In the genomic region with DNA sequence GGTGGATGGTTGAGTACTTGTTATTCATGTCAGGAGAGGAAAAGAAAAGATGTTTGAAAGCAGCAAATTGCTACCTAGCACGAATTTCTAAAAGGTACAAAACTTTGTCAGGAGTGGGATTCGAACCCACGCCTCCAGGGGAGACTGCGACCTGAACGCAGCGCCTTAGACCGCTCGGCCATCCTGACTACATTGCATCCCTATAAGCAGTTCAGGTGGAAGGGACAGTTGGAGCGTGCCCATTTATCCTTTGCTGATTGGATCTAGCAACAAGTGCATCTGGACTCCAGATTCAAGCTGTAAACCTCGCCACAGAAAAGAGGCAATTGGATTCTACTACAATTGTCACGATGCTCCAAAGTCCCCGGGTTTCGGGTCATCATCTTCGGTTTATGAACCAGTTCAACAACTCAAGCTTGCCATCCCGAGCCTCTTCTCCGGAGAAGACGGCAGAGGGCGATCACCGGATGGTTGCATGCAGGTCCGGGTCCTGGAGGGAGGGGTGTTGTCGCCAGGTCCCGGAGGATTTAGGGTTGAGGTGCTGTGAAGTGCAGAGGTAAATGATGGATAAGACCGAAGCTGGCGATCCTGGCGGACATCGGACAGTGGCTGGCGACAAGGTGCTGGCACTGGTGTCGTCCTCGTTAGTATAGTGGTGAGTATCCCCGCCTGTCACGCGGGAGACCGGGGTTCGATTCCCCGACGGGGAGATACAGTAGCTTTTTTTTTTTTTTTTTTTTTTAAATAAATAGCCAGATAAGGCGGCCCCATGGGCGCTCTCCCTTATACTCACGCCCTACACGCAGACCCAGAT, we compare ENCODE assay signal across 8 mouse cellular contexts. TPM values are rescaled to one million over a fixed set of nuclear protein-coding genes. Genes with fewer than 3 reads are reported as not detected.
DNase-seq lines count a peak whose midpoint lies in the region; ATAC-seq and TF ChIP-seq lines count a peak whose summit lies in the region.

No protein-coding gene starts in this region.

- no peaks in the 10 kb centered on the region for H3K36me3 ChIP-seq in forebrain, embryonic 10.5 days (replicated peaks)
- H3K36me3 ChIP-seq in heart, embryonic 15.5 days = no peaks in the 10 kb centered on the region
- H3K36me3 ChIP-seq in liver, embryonic 14.5 days (replicated peaks; ENCODE audit: control insufficient read depth, insufficient read depth, low read depth) = no peaks in the 10 kb centered on the region
- H3K36me3 ChIP-seq in stomach, embryonic 15.5 days = no peaks in the 10 kb centered on the region

- DNase-seq in c-Kit-negative CD71-positive TER-119-positive erythroid progenitor cells, embryonic 14.5 days (ENCODE audit: low read depth, low spot score) = peak; percentile 67
- peak; percentile 90 for DNase-seq in forebrain, embryonic 10.5 days (ENCODE audit: extremely low spot score, low spot score)
- DNase-seq in kidney, postnatal 14 days = peak; percentile 87
- peak; percentile 64 to 73 (median 65) for DNase-seq in liver, embryonic 14.5 days (ENCODE audit: low read depth in 3 of 3, low spot score in 3 of 3)
- peak; percentile 94 for DNase-seq in neural tube, embryonic 10.5 days (ENCODE audit: extremely low spot score, low spot score)

- no peaks in the 10 kb centered on the region for H3K9me3 ChIP-seq in forebrain, embryonic 10.5 days
- no peaks in the 10 kb centered on the region for H3K9me3 ChIP-seq in heart, embryonic 15.5 days (replicated peaks)
- no peaks in the 10 kb centered on the region for H3K9me3 ChIP-seq in liver, embryonic 14.5 days (ENCODE audit: control insufficient read depth, low read length)
- no peaks in the 10 kb centered on the region for H3K9me3 ChIP-seq in stomach, embryonic 15.5 days

- peaks cover 25% of the 10 kb centered on the region for H3K4me1 ChIP-seq in forebrain, embryonic 10.5 days
- peaks cover 2% of the 10 kb centered on the region for H3K4me1 ChIP-seq in heart, embryonic 15.5 days (replicated peaks)
- H3K4me1 ChIP-seq in liver, embryonic 14.5 days (replicated peaks; ENCODE audit: control insufficient read depth in 2 of 2, insufficient read depth in 2 of 2, low read length in 1 of 2) = peaks cover 17 to 22% of the 10 kb centered on the region in 2 experiments
- 0 out of 2 replicates have a peak, but pooled peaks cover 4% of the 10 kb centered on the region for H3K4me1 ChIP-seq in stomach, embryonic 15.5 days

- peak; percentile 53 for TF ChIP-seq CTCF in liver, embryonic 14.5 days (IDR thresholded peaks at IDR 0.05; ENCODE audit: low read depth)

- H3K4me2 ChIP-seq in heart, embryonic 15.5 days = peak overlapping the region; percentile 74
- peak overlapping the region; percentile 92 for H3K4me2 ChIP-seq in liver, embryonic 14.5 days (ENCODE audit: low read depth)
- H3K4me2 ChIP-seq in stomach, embryonic 15.5 days = peak overlapping the region; percentile 64

- no peak for TF ChIP-seq EP300 in liver, embryonic 14.5 days (IDR thresholded peaks at IDR 0.05; ENCODE audit: low read depth)

- H3K27ac ChIP-seq in forebrain, embryonic 10.5 days = peak overlapping the region; percentile 84
- peak overlapping the region; percentile 71 for H3K27ac ChIP-seq in heart, embryonic 15.5 days
- H3K27ac ChIP-seq in liver, embryonic 14.5 days = no peak overlapping the region; the same call in 1 of the 2 replicates
- H3K27ac ChIP-seq in stomach, embryonic 15.5 days = peak overlapping the region; percentile 74

- H3K27me3 ChIP-seq in forebrain, embryonic 10.5 days (ENCODE audit: poor library complexity, severe bottlenecking) = peaks cover 14% of the 10 kb centered on the region
- H3K27me3 ChIP-seq in heart, embryonic 15.5 days = no peaks in the 10 kb centered on the region
- H3K27me3 ChIP-seq in liver, embryonic 14.5 days (ENCODE audit: control insufficient read depth, insufficient read depth, low read length) = no peaks in the 10 kb centered on the region
- H3K27me3 ChIP-seq in stomach, embryonic 15.5 days (replicated peaks) = no peaks in the 10 kb centered on the region

- H3K9ac ChIP-seq in heart, embryonic 15.5 days = peak overlapping the region; percentile 61
- H3K9ac ChIP-seq in liver, embryonic 14.5 days (replicated peaks) = peak overlapping the region; percentile 72
- H3K9ac ChIP-seq in stomach, embryonic 15.5 days = peak overlapping the region; percentile 12; the same call in 1 of the 2 replicates

- under 1% methylated on average over 40 of the region's 40 CpGs for WGBS in forebrain, embryonic 10.5 days
- under 1% methylated on average over 40 of the region's 40 CpGs for WGBS in heart, embryonic 15.5 days
- WGBS in liver, embryonic 14.5 days (ENCODE audit: insufficient replicate concordance) = under 1% methylated on average over 40 of the region's 40 CpGs
- under 1% methylated on average over 40 of the region's 40 CpGs for WGBS in stomach, embryonic 15.5 days

- peak overlapping the region; percentile 76 for H3K4me3 ChIP-seq in forebrain, embryonic 10.5 days
- H3K4me3 ChIP-seq in heart, embryonic 15.5 days = peak overlapping the region; percentile 72
- peak overlapping the region; percentile 68 to 88 for H3K4me3 ChIP-seq in liver, embryonic 14.5 days (ENCODE audit: insufficient read depth in 1 of 2, low read depth in 2 of 2, low read length in 2 of 2)
- peak overlapping the region; percentile 66 for H3K4me3 ChIP-seq in stomach, embryonic 15.5 days (replicated peaks)

- peak; percentile 72 for ATAC-seq in CD4-positive, CD25-positive, alpha-beta regulatory T cell, adult 4 months
- ATAC-seq in heart, embryonic 15.5 days (replicated peaks; ENCODE audit: insufficient number of reproducible peaks, insufficient read depth, low FRiP score, low read depth) = peak; percentile 87
- ATAC-seq in liver, embryonic 14.5 days (ENCODE audit: insufficient read depth) = peak; percentile 80
- peak; percentile 74 for ATAC-seq in stomach, embryonic 15.5 days (ENCODE audit: insufficient read depth, low FRiP score, low read depth)

RNA-seq across cellular contexts. Expression of gene Cfap126, which starts 11.8 kb away (rescaled TPM):
- 1 to 10 TPM; 4.8 to 5.5 TPM for polyA plus RNA-seq in CD4-positive, CD25-positive, alpha-beta regulatory T cell, adult 4 months (2017; shearing (Covaris generic))
- 2.2 and 2.8 TPM in 2 replicates for polyA plus RNA-seq in forebrain, embryonic 10.5 days (2016; fragmentation: Nextera tagmentation; extraction: Ambion mirVana)
- polyA plus RNA-seq in heart, embryonic 15.5 days (2015; fragmentation: Nextera tagmentation; extraction: Ambion mirVana) = 2.7 and 3.5 TPM in 2 replicates
- polyA plus RNA-seq in liver, embryonic 14.5 days (2012; rRNA removed) = 1.8 and 2.2 TPM in 2 replicates
- polyA plus RNA-seq in liver, embryonic 14.5 days (2014; fragmentation: Nextera tagmentation; extraction: Ambion mirVana) = 1.9 and 2.6 TPM in 2 replicates
- 1.6 and 2.9 TPM in 2 replicates for polyA plus RNA-seq in stomach, embryonic 15.5 days (2015; fragmentation: Nextera tagmentation; extraction: Ambion mirVana)

RNA-seq across cellular contexts. Expression of gene Fcgr3, which starts 37.2 kb away (rescaled TPM):
- polyA plus RNA-seq in CD4-positive, CD25-positive, alpha-beta regulatory T cell, adult 4 months (2017; shearing (Covaris generic)) = not detected
- 3.2 and 4.5 TPM in 2 replicates for polyA plus RNA-seq in forebrain, embryonic 10.5 days (2016; fragmentation: Nextera tagmentation; extraction: Ambion mirVana)
- 10.4 and 11.9 TPM in 2 replicates for polyA plus RNA-seq in heart, embryonic 15.5 days (2015; fragmentation: Nextera tagmentation; extraction: Ambion mirVana)
- 12.7 and 14.6 TPM in 2 replicates for polyA plus RNA-seq in liver, embryonic 14.5 days (2012; rRNA removed)
- polyA plus RNA-seq in liver, embryonic 14.5 days (2014; fragmentation: Nextera tagmentation; extraction: Ambion mirVana) = 19.2 and 24.6 TPM in 2 replicates
- 18.7 and 18.8 TPM in 2 replicates for polyA plus RNA-seq in stomach, embryonic 15.5 days (2015; fragmentation: Nextera tagmentation; extraction: Ambion mirVana)

RNA-seq across cellular contexts. Expression of gene Sdhc, which starts 48.5 kb away (rescaled TPM):
- polyA plus RNA-seq in CD4-positive, CD25-positive, alpha-beta regulatory T cell, adult 4 months (2017; shearing (Covaris generic)) = 100 to 1,000 TPM; 135 to 150 TPM
- polyA plus RNA-seq in forebrain, embryonic 10.5 days (2016; fragmentation: Nextera tagmentation; extraction: Ambion mirVana) = 266 and 273 TPM in 2 replicates
- 525 and 563 TPM in 2 replicates for polyA plus RNA-seq in heart, embryonic 15.5 days (2015; fragmentation: Nextera tagmentation; extraction: Ambion mirVana)
- polyA plus RNA-seq in liver, embryonic 14.5 days (2012; rRNA removed) = 103 and 111 TPM in 2 replicates
- 147 and 165 TPM in 2 replicates for polyA plus RNA-seq in liver, embryonic 14.5 days (2014; fragmentation: Nextera tagmentation; extraction: Ambion mirVana)
- 258 and 282 TPM in 2 replicates for polyA plus RNA-seq in stomach, embryonic 15.5 days (2015; fragmentation: Nextera tagmentation; extraction: Ambion mirVana)

RNA-seq across cellular contexts. Expression of gene Mpz, which starts 48.6 kb away (rescaled TPM):
- polyA plus RNA-seq in CD4-positive, CD25-positive, alpha-beta regulatory T cell, adult 4 months (2017; shearing (Covaris generic)) = not detected
- polyA plus RNA-seq in forebrain, embryonic 10.5 days (2016; fragmentation: Nextera tagmentation; extraction: Ambion mirVana) = 0.16 and 0.22 TPM in 2 replicates
- 0.63 and 1.7 TPM in 2 replicates for polyA plus RNA-seq in heart, embryonic 15.5 days (2015; fragmentation: Nextera tagmentation; extraction: Ambion mirVana)
- 0.04 and 0.25 TPM in 2 replicates for polyA plus RNA-seq in liver, embryonic 14.5 days (2012; rRNA removed)
- 0.14 TPM in 1 of 2 replicates, not detected in the other for polyA plus RNA-seq in liver, embryonic 14.5 days (2014; fragmentation: Nextera tagmentation; extraction: Ambion mirVana)
- 1.8 and 2.2 TPM in 2 replicates for polyA plus RNA-seq in stomach, embryonic 15.5 days (2015; fragmentation: Nextera tagmentation; extraction: Ambion mirVana)

Comparison
In these comparisons a context has a peak if more than half of its experiments do, and no peak if none do; other contexts are left out.
1. H3K9ac ChIP-seq: peak in every context shown above with its lines; median percentile 72 in liver, embryonic 14.5 days; 61 in heart, embryonic 15.5 days; 12 in stomach, embryonic 15.5 days.